In genomic region chr5:130853371-130853770, GRCm38 (mm10) we compare ENCODE assay signal across 8 mouse cellular contexts.
DNase-seq lines count a peak whose midpoint lies in the region; ATAC-seq and TF ChIP-seq lines count a peak whose summit lies in the region.

No protein-coding gene starts in this region.

- H3K79me3 ChIP-seq in C2C12 (ENCODE audit: low read depth), result no peaks in the 10 kb centered on the region

- no peak for ATAC-seq in liver, embryonic 13.5 days (ENCODE audit: low read depth)

- WGBS in liver, embryonic 13.5 days (ENCODE audit: insufficient replicate concordance), result under 1% methylated on average over 10 of the region's 10 CpGs

- H3K79me2 ChIP-seq in C2C12 (ENCODE audit: control insufficient read depth, insufficient read depth), result no peaks in the 10 kb centered on the region

- H3ac ChIP-seq in C2C12 (ENCODE audit: control insufficient read depth, insufficient read length, low read depth), result no peak overlapping the region

- no peak overlapping the region for H3K27ac ChIP-seq in liver, embryonic 13.5 days

- H3K4me1 ChIP-seq in liver, embryonic 13.5 days (replicated peaks), result no peaks in the 10 kb centered on the region

- no peak overlapping the region for H3K9ac ChIP-seq in liver, embryonic 13.5 days

- peak; percentile 85 to 95 for DNase-seq in adrenal gland, adult (ENCODE audit: inconsistent age in 2 of 2, low spot score in 1 of 2)
- DNase-seq in embryo, embryonic 10.5 days (ENCODE audit: low spot score), result peak; percentile 90
- DNase-seq in gonadal fat pad, adult 2 months (ENCODE audit: low read depth), result peak; percentile 1
- DNase-seq in kidney, postnatal 10 days, result peak; percentile 94
- DNase-seq in liver, embryonic 13.5 days, result peak; percentile 56
- DNase-seq in retina, postnatal 7 days (ENCODE audit: low read depth, low spot score), result peak; percentile 65
- DNase-seq in urinary bladder, adult 2 months (ENCODE audit: low spot score), result peak; percentile 77

- no peaks in the 10 kb centered on the region for H3K27me3 ChIP-seq in C2C12 (ENCODE audit: control insufficient read depth, insufficient read depth, insufficient read length)
- H3K27me3 ChIP-seq in liver, embryonic 13.5 days, result no peaks in the 10 kb centered on the region

- peak; percentile 99 for TF ChIP-seq CTCF in C2C12 (IDR thresholded peaks at IDR 0.05; ENCODE audit: control insufficient read depth, insufficient read depth, insufficient read length)

- no peak overlapping the region for H3K4me2 ChIP-seq in liver, embryonic 13.5 days

- H3K4me3 ChIP-seq in C2C12 (ENCODE audit: insufficient read depth, poor library complexity, severe bottlenecking), result no peak overlapping the region
- H3K4me3 ChIP-seq in liver, embryonic 13.5 days (replicated peaks), result no peak overlapping the region

- H3K9me3 ChIP-seq in liver, embryonic 13.5 days (replicated peaks), result no peaks in the 10 kb centered on the region

- H3K36me3 ChIP-seq in C2C12 (ENCODE audit: control insufficient read depth, insufficient read depth), result no peaks in the 10 kb centered on the region
- no peaks in the 10 kb centered on the region for H3K36me3 ChIP-seq in liver, embryonic 13.5 days

TF ChIP-seq in C2C12, 6 proteins besides CTCF, POLR2A, EP300 and RAD21:
- TF ChIP-seq USF1 (IDR thresholded peaks at IDR 0.05; ENCODE audit: low read depth) (no peak), CEBPB (IDR thresholded peaks at IDR 0.05; ENCODE audit: low read depth) (no peak), MYOG (IDR thresholded peaks at IDR 0.05; ENCODE audit: control insufficient read depth, extremely low read depth, insufficient read length) (no peak), FOSL1 (IDR thresholded peaks at IDR 0.05; ENCODE audit: insufficient read depth, low read length, poor library complexity, severe bottlenecking) (no peak), MAX (IDR thresholded peaks at IDR 0.05) (no peak), MYOD1 (IDR thresholded peaks at IDR 0.05; ENCODE audit: control insufficient read depth, insufficient read length, low read depth) (no peak)

Comparison
In these comparisons a context has a peak if more than half of its experiments do, and no peak if none do; other contexts are left out.
1. DNase-seq: peak in every context shown above with its lines; median percentile 94 in kidney, postnatal 10 days; 90 in adrenal gland, adult; 90 in embryo, embryonic 10.5 days; 77 in urinary bladder, adult 2 months; 65 in retina, postnatal 7 days; 56 in liver, embryonic 13.5 days; 1 in gonadal fat pad, adult 2 months.